Mouse (Mus musculus) midbrain, embryonic 15.5 days (tissue): ENCODE data around the gene Snx27. TPM values are rescaled to one million over a fixed set of nuclear protein-coding genes. Genes with fewer than 3 reads are reported as not detected.
A peak's percentile ranks its signal among the peaks of the same experiment; 100 is the strongest.

Experiments
- ATAC-seq: fragments of 200-750 bp; cut with Nextera tagmentation; replicated peaks from 2 replicates; pipeline ENCODE4 v1.8.0; 2017; ENCODE audit warnings: moderate TSS enrichment
- H3K27ac ChIP-seq: fragments of 300-500 bp; sonication (generic); 2 replicates; pipeline ENCODE4 v1.5.1; 2015; ENCODE audit warnings: mild to moderate bottlenecking, inconsistent platforms
- H3K27me3 ChIP-seq: fragments of 300-500 bp; sonication (generic); replicated peaks from 2 replicates; pipeline ENCODE4 v1.6.1; 2015; ENCODE audit warnings: inconsistent platforms
- H3K36me3 ChIP-seq: fragments of 300-500 bp; sonication (generic); replicated peaks from 2 replicates; pipeline ENCODE4 v1.6.1; 2015; ENCODE audit warnings: inconsistent platforms
- H3K4me1 ChIP-seq: fragments of 300-500 bp; sonication (generic); 2 replicates; pipeline ENCODE4 v1.6.1; 2015; ENCODE audit warnings: inconsistent platforms
- H3K4me2 ChIP-seq: fragments of 300-500 bp; sonication (generic); 2 replicates; pipeline ENCODE4 v1.6.1; 2015; ENCODE audit warnings: inconsistent platforms, mild to moderate bottlenecking, moderate library complexity
- H3K4me3 ChIP-seq: fragments of 300-500 bp; sonication (generic); 2 replicates; pipeline ENCODE4 v1.5.1; 2015; ENCODE audit warnings: mild to moderate bottlenecking, inconsistent platforms
- H3K9ac ChIP-seq: fragments of 300-500 bp; sonication (generic); 2 replicates; pipeline ENCODE4 v1.6.1; 2015; ENCODE audit warnings: mild to moderate bottlenecking, inconsistent platforms
- H3K9me3 ChIP-seq: fragments of 300-500 bp; sonication (generic); 2 replicates; pipeline ENCODE4 v1.6.1; 2016; ENCODE audit warnings: inconsistent platforms
- WGBS: fragments of 180-500 bp; shearing (Covaris S2); methylation state at CpG from one replicate; pipeline ENCODE4 v1.1.7; 2015; ENCODE audit warnings: mixed read lengths; 5-methylcytosine and 5-hydroxymethylcytosine counted together
- polyA plus RNA-seq: library from polyadenylated mRNA; unstranded; fragments of >200 nt; fragmentation: Nextera tagmentation; extraction: Ambion mirVana; gene quantifications from 2 replicates; pipeline ENCODE4 v1.2.1, GENCODE M21; 2015

Gene Snx27
- polyA plus RNA-seq, 1 experiment from 2014 or later = 86.4 TPM

DNA sequence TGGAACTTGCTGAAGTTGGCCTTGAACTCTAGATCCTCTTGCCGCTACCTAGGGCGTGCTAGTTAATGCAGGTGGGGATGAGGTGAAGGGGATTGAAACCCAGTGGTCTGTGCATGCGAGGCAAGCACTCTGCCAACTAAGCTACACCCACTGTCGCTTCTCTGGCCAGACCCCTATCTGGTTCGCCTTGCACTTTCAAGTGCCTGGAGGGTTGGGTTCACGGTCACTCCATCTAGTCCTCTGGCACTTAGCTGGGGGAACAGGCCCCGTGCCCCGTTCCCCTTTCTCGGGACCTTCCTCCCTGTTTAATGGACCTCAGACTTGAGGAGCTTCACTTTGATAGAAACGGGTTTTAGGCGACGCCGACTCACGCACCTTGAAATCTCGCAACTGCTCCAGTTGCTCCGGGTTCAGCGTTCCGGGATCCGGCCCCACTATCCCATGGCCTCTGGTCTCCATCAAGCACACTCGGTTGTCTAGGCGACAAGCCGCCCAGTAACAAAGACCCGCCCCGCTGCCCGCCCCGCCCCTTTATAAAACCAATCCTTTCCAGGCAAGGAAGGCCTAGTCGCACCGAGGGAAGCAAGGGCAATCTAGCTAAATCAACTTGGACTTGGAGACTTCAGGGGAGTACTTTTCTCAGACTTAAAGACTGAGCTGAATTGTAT lies 109.9 kb downstream of the Snx27 start:
- Histone ChIP-seq H3K27ac (peak overlapping the region; percentile 39; the same call in 1 of the 2 replicates), H3K4me1 (peaks cover 31% of the 10 kb centered on the region), H3K36me3 (no peaks in the 10 kb centered on the region), H3K27me3 (no peaks in the 10 kb centered on the region), H3K9ac (peak overlapping the region; percentile 4; the same call in 1 of the 2 replicates), H3K4me3 (peak overlapping the region; percentile 27), H3K4me2 (peak overlapping the region; percentile 51), H3K9me3 (no peaks in the 10 kb centered on the region)
- peak; percentile 59 for ATAC-seq
- 10% methylated on average over 28 of the region's 28 CpGs for WGBS

DNA sequence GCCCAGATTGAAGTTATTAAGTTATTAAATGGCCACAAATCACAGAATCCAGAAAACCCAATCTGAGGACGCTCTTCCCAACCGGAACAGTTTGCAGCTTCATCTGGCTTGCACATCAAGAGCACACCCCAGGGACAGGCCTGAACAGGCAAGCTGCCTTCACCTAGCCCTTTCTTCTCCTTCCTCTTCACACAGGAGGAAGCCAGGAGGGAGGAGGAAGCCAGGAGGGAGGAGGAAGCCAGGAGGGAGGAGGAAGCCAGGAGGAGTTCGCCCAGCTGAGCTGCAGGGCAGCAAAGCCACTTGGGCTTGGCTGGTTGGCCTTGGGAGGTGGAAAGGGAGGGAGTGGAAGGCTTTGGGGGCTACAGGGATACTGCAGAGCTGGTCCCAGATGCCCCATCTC lies 113.6 kb downstream of the Snx27 start:
- no peak overlapping the region for H3K9ac ChIP-seq
- H3K27me3 ChIP-seq = no peaks in the 10 kb centered on the region
- ATAC-seq = no peak
- no peak overlapping the region for H3K4me2 ChIP-seq
- WGBS = 49% methylated on average over 3 of the region's 3 CpGs
- H3K9me3 ChIP-seq = no peaks in the 10 kb centered on the region
- no peaks in the 10 kb centered on the region for H3K36me3 ChIP-seq
- no peak overlapping the region for H3K27ac ChIP-seq
- H3K4me3 ChIP-seq = no peak overlapping the region
- H3K4me1 ChIP-seq = peaks cover 40% of the 10 kb centered on the region

DNA sequence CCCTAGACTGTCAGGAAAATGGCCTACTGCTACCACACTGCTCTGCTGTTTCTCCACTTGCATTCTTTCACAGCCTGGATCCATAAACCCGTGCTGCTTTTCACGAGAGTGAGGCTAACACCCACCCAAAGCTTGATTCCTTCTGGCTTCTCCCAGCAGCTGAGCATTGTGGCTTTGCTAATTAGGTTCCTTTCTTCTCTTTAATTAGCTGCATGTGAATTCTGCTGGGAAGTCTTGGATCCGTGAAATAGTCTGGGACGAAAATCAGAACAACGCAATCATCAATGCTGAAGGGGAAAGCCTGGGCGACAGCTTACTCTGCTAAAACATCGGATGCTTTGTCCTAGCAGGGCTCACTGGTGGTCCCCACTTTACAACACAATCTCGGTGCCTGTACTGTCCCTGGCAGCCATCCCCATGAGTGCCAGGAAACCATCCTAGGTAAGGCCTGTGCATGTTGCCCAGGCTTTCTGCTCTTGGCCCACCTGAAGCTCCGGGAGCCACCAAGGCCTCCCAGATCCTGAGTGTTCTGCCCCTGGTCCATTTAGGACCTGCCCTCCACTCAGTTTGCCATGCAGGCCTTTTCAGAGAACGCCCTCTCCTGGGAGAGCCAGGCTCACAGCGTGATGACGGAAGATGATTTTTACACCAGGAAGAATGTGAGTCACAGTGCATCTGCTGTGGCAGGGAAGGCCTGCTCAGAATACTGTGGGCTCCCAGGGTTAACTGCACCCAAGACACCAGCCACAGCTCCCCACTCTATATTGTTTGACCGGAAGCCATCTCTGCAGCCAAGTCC lies 116.7 kb downstream of the Snx27 start:
- Histone ChIP-seq H3K36me3 (no peaks in the 10 kb centered on the region), H3K9me3 (no peaks in the 10 kb centered on the region), H3K27me3 (no peaks in the 10 kb centered on the region), H3K27ac (peak overlapping the region; percentile 87), H3K4me2 (no peak overlapping the region), H3K4me1 (peaks cover 29% of the 10 kb centered on the region), H3K9ac (0 out of 2 replicates have a peak overlapping the region, but pooled peaks have one; percentile 25), H3K4me3 (no peak overlapping the region)
- peak; percentile 66 for ATAC-seq
- WGBS = 42% methylated on average over 13 of the region's 13 CpGs

DNA sequence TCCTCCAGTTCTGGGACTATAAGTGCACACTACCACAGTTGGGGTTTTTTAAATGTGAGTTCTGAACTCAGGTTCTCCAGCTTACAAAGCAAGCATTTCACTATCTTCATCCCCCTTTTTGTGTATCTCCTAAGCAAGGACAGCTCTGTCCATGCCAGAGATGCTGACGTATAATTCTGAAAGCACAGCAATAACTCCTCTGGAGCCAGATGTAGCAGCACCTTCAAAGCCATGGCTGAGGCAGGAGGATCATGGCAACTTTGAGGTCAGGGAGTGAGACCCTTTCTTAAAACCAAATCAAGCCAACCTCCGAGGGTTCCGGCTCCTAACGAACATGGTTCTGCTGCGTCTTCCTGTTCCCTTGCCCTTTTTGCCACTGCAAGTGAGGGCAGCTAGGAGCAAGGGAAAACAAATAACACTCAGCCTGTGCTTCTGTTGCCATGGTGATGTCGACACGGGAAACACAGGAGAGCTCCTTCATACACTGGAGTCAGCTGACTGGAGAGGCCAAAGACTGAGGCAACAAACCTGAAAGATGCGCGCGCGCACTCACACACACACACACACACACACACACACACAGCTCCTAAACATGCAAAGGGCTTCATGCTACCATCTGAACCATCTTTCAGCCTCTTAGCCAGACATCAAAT lies 118.5 kb downstream of the Snx27 start:
- no peaks in the 10 kb centered on the region for H3K36me3 ChIP-seq
- WGBS = 25% methylated on average over 11 of the region's 11 CpGs
- no peak overlapping the region for H3K4me2 ChIP-seq
- ATAC-seq = peak; percentile 88
- no peaks in the 10 kb centered on the region for H3K9me3 ChIP-seq
- H3K4me1 ChIP-seq = peaks cover 29% of the 10 kb centered on the region
- H3K27me3 ChIP-seq = no peaks in the 10 kb centered on the region
- no peak overlapping the region for H3K9ac ChIP-seq
- H3K27ac ChIP-seq = peak overlapping the region; percentile 87
- H3K4me3 ChIP-seq = no peak overlapping the region

DNA sequence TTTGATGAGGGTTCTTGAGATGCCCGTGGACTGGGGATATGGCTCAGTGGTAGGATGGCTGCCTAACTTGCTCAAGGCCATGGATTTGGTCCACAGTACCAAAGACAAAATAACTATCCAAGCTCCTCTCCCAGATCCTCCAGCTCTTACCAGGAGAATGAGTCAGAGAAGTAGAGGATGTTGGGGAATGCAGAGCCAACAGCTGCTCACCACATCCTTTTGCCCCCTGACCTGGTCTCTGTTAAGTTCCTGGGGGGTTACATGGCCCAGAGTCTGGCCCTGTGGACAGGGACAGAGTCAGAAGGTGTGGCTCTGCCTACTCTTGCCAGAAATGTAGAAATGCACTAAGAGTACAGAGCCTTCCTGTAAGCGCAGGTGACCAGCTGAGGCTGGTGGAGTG lies 122.7 kb downstream of the Snx27 start:
- no peaks in the 10 kb centered on the region for H3K36me3 ChIP-seq
- H3K4me3 ChIP-seq = no peak overlapping the region
- WGBS = 94% methylated on average over 2 of the region's 2 CpGs
- H3K27ac ChIP-seq = no peak overlapping the region
- no peak overlapping the region for H3K9ac ChIP-seq
- H3K27me3 ChIP-seq = no peaks in the 10 kb centered on the region
- no peak for ATAC-seq
- H3K4me2 ChIP-seq = no peak overlapping the region
- H3K9me3 ChIP-seq = no peaks in the 10 kb centered on the region
- peaks cover 20% of the 10 kb centered on the region for H3K4me1 ChIP-seq

DNA sequence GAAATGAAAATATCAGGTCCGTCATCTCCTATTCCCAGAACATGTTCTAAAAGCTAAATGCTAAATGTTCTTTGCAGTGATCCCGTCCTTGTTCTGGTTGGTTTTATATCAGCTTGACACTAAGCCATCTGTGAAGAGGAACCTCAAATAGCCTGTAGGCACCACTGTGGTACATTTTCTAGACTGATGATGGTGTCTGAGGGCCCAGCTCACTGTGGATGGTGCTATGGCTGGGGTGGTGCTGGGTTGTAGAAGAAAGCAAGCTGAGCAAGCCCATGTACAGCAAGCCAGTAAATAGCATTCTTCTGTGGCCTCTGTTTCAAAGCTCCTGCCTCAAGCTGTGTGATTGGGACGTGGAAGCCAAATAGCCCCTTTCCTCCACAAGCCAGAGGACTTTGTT lies 125.5 kb downstream of the Snx27 start:
- H3K27ac ChIP-seq = peak overlapping the region; percentile 60
- ATAC-seq = peak; percentile 53; the same call in 1 of the 2 replicates

DNA sequence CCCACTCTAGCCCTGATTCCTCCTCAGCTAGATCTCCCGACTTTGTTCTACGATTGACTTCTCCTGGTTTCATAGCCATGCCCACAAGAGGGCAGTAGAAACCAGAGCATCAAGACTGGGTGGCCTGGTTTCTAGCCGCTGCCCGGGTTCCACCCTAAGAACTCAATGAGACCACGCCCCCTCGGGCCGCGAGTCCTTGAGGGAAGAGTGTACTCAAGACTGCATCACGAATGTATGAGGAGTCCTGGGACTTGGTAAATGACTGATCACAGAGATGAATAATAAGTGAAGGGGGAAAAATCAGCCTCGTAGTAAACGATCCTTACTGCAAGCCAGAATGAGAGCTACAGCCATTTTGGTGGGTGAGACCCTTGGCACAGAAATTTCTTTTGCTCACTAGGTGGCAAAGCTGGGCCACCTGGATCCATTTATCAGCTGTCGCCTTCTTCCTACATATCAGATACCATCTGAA lies 126.0 kb downstream of the Snx27 start:
- peak; percentile 93 for ATAC-seq

More for the DNA sequence above, 125.5 kb downstream of the Snx27 start:
- Histone ChIP-seq H3K36me3 (no peaks in the 10 kb centered on the region), H3K9ac (no peak overlapping the region; the same call in 1 of the 2 replicates), H3K4me1 (peaks cover 5% of the 10 kb centered on the region; the same call in 1 of the 2 replicates), H3K4me3 (no peak overlapping the region), H3K9me3 (no peaks in the 10 kb centered on the region), H3K27me3 (no peaks in the 10 kb centered on the region), H3K4me2 (peak overlapping the region; percentile 43)
- WGBS = 72% methylated on average over 3 of the region's 3 CpGs

DNA sequence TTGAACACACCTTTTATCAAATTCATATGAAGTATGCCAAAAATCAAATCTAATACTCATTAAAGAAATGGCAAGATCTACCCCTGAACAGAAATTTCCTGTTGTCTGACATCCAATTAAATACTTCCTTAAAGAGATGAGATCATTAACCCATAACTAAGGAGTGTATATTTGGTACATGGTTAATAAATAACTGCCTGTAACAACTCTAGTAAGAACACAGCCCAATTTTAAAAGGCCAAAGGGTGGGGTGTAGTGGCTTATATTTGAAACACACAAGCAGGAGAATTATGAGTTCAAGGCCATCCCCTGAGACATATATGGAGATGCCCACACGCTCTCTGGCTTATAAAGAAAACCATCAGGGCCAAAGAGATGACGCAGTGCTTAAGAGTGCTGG lies 133.1 kb downstream of the Snx27 start:
- Histone ChIP-seq H3K4me3 (no peak overlapping the region), H3K27me3 (no peaks in the 10 kb centered on the region), H3K36me3 (peaks cover 28% of the 10 kb centered on the region), H3K27ac (no peak overlapping the region), H3K9ac (no peak overlapping the region), H3K4me1 (peaks cover 6% of the 10 kb centered on the region), H3K4me2 (no peak overlapping the region), H3K9me3 (no peaks in the 10 kb centered on the region)
- WGBS = 94% methylated on average over 2 of the region's 2 CpGs
- ATAC-seq = no peak

More for the DNA sequence above, 126.0 kb downstream of the Snx27 start:
- Histone ChIP-seq H3K4me2 (peak overlapping the region; percentile 43), H3K9ac (peak overlapping the region; percentile 29; the same call in 1 of the 2 replicates), H3K36me3 (no peaks in the 10 kb centered on the region), H3K27me3 (no peaks in the 10 kb centered on the region), H3K27ac (peak overlapping the region; percentile 60), H3K9me3 (no peaks in the 10 kb centered on the region), H3K4me1 (peaks cover 5% of the 10 kb centered on the region; the same call in 1 of the 2 replicates), H3K4me3 (peak overlapping the region; percentile 41)
- under 1% methylated on average over 12 of the region's 12 CpGs for WGBS

Other genes starting within 250 kb of the Snx27 start
- not detected in 2 replicates for gene Them5, start 240.6 kb downstream of the Snx27 start, polyA plus RNA-seq
- 2.8 and 3.2 TPM in 2 replicates for gene C2cd4d, start 220.3 kb downstream of the Snx27 start, polyA plus RNA-seq
- gene Rorc, start 209.9 kb downstream of the Snx27 start, polyA plus RNA-seq = 0.23 and 0.39 TPM in 2 replicates
- 1.6 TPM in 2 replicates for gene Lingo4, start 184.2 kb downstream of the Snx27 start, polyA plus RNA-seq
- 47.8 and 53.2 TPM in 2 replicates for gene Tdrkh, start 169.4 kb downstream of the Snx27 start, polyA plus RNA-seq
- 56.7 and 57.8 TPM in 2 replicates for gene Mrpl9, start 139.4 kb downstream of the Snx27 start, polyA plus RNA-seq
- 1.6 and 1.8 TPM in 2 replicates for gene Oaz3, start 138.8 kb downstream of the Snx27 start, polyA plus RNA-seq
- 320 and 350 TPM in 2 replicates for gene Celf3, start 104.4 kb downstream of the Snx27 start, polyA plus RNA-seq
- 20.1 and 21.3 TPM in 2 replicates for gene Riiad1, start 102.4 kb downstream of the Snx27 start, polyA plus RNA-seq
- not detected in 2 replicates for gene Gm10972, start 60.4 kb upstream of the Snx27 start, polyA plus RNA-seq
- gene Tuft1, start 76.2 kb upstream of the Snx27 start, polyA plus RNA-seq = 4.9 and 5.8 TPM in 2 replicates
- gene Selenbp2, start 110.8 kb upstream of the Snx27 start, polyA plus RNA-seq = 0.32 and 0.49 TPM in 2 replicates
- 11.6 and 13.7 TPM in 2 replicates for gene Cgn, start 203.8 kb upstream of the Snx27 start, polyA plus RNA-seq